In the genomic region with DNA sequence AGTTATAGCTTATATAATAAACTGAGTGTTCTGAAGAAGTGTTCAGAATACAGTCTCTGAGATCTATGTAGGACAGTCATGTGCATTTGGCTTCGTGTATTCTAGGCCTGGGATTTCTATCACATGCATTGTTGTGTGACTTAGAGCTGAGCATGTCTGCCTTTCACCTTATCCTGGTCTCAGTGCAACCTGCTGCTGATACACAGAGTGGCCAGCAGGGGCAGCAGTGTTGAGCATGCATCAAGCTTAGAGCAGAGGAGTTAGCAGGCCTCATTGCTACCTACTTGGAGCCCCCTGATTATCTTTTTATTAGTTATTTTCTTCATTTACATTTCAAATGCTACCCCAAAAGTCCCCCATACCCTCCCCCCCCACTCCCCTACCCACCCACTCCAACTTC, we compare ENCODE assay signal across 8 mouse cellular contexts.
A peak's percentile ranks its signal among the peaks of the same experiment; 100 is the strongest.
DNase-seq lines count a peak whose midpoint lies in the region; ATAC-seq and TF ChIP-seq lines count a peak whose summit lies in the region.
"Had no signal": no experiment of that assay in that cellular context is flagged by ENCODE, and none has a peak within 500 bp of the region (broad histone marks: within the 10 kb centered on the region; RNA-seq: fewer than 3 reads in every experiment).

No protein-coding gene starts in this region.

- peak; percentile 15 to 35 for DNase-seq in kidney, postnatal 4 days
- DNase-seq in kidney, postnatal 14 days: no peak
- DNase-seq in layer of hippocampus, adult 9-11 months: no peak
- no peak for DNase-seq in cerebellum, postnatal 4 days (ENCODE audit: low spot score in 2 of 2)
- DNase-seq: gastrocnemius, postnatal 14 days had no signal

- 29% methylated on average over 1 of the region's 1 CpGs for WGBS in bone marrow, adult 2 months

- H3K27ac ChIP-seq in bone marrow, adult 2 months (ENCODE audit: control insufficient read depth, insufficient read depth, low read depth, low read length, poor library complexity): no peak overlapping the region

- 0 out of 2 replicates have a peak, but pooled peaks cover 4% of the 10 kb centered on the region for H3K4me1 ChIP-seq in E14TG2a.4 (replicated peaks; ENCODE audit: low read depth, low read length)
- no peaks in the 10 kb centered on the region for H3K4me1 ChIP-seq in bone marrow, adult 2 months (ENCODE audit: control insufficient read depth, insufficient read depth, low read length)

- no peaks in the 10 kb centered on the region for H3K27me3 ChIP-seq in E14TG2a.4 (ENCODE audit: insufficient read depth, low read length)

- H3K4me3 ChIP-seq in E14TG2a.4 (replicated peaks; ENCODE audit: low read length): no peak overlapping the region
- H3K4me3 ChIP-seq in bone marrow, adult 2 months (replicated peaks; ENCODE audit: control insufficient read depth, low read depth, low read length): no peak overlapping the region

- TF ChIP-seq CTCF in E14TG2a.4 (conservative IDR thresholded peaks at IDR 0.05; ENCODE audit: low read length): peak; percentile 76
- TF ChIP-seq CTCF in bone marrow, adult 2 months (IDR thresholded peaks at IDR 0.05; ENCODE audit: control insufficient read depth, insufficient read depth, low read length): peak; percentile 80

- no peaks in the 10 kb centered on the region for H3K9me3 ChIP-seq in E14TG2a.4 (ENCODE audit: low read length)

- no peaks in the 10 kb centered on the region for H3K36me3 ChIP-seq in E14TG2a.4 (ENCODE audit: insufficient read depth, low read length)

- no peak for TF ChIP-seq POLR2A in bone marrow, adult 2 months (IDR thresholded peaks at IDR 0.05; ENCODE audit: borderline replicate concordance, control insufficient read depth, low read depth, low read length)

- ATAC-seq in megakaryocyte progenitor cell, adult 5-6 weeks (replicated peaks; ENCODE audit: poor library complexity): peak; percentile 96

Comparison
In these comparisons a context has a peak if more than half of its experiments do, and no peak if none do; other contexts are left out.
1. DNase-seq: peak in kidney, postnatal 4 days (2 of 2); none in kidney, postnatal 14 days (single experiment), layer of hippocampus, adult 9-11 months (single experiment) and cerebellum, postnatal 4 days (0 of 2).